In the genomic region with DNA sequence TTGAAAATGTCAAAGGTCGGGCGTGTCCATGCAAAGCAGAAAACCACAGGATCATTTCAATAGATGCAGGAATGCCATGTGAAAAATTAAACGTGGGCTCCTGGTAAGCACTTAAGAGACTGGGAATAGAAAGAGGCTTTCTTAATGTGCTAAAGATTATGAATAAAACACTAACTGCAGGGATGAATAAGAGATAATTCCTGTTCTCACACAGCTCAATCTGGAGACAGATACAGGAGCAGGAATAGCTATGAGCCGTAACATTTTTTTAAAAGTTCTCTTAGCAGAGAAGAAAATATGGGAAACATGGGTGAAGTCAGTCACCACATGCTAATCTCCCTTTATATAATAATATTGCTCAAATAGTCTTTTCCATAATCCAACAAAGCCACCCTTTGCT, we compare ENCODE assay signal across 21 mouse cellular contexts. TPM values are rescaled to one million over a fixed set of nuclear protein-coding genes. Genes with fewer than 3 reads are reported as not detected.
DNase-seq lines count a peak whose midpoint lies in the region; ATAC-seq and TF ChIP-seq lines count a peak whose summit lies in the region.
"Had no signal": no experiment of that assay in that cellular context is flagged by ENCODE, and none has a peak within 500 bp of the region (broad histone marks: within the 10 kb centered on the region; RNA-seq: fewer than 3 reads in every experiment).

No protein-coding gene starts in this region.

- peak overlapping the region; percentile 46; the same call in 1 of the 2 replicates for H3K27ac ChIP-seq in layer of hippocampus, adult 2 months

- DNase-seq in frontal cortex, postnatal 14 days (ENCODE audit: low spot score in 2 of 2): no peak
- DNase-seq in layer of hippocampus, adult 2 months (ENCODE audit: low spot score in 2 of 2): no peak
- DNase-seq in layer of hippocampus, adult 9-10 months (ENCODE audit: low spot score): no peak
- DNase-seq in brain, adult 2 months (ENCODE audit: low read depth, low spot score): peak; percentile 37
- DNase-seq in telencephalon, adult 2 months (ENCODE audit: low read depth, low spot score): peak; percentile 35
- no peak for DNase-seq in cerebellum, postnatal 14 days
- DNase-seq in right cerebral cortex, postnatal 25 days: no peak
- DNase-seq: adrenal gland, adult 2 months; adrenal gland, adult 8-10 months; adrenal gland, postnatal 10 days; adrenal gland, postnatal 14 days; adrenal gland, postnatal 25 days; adrenal gland, postnatal 36 days; B cell, adult 2 months; cerebellum, adult 11 months; cerebellum, adult 11-12 months; cerebellum, adult 18-20 months had no signal

- no peak overlapping the region for H3K4me3 ChIP-seq in layer of hippocampus, adult 2 months

- TF ChIP-seq CTCF in layer of hippocampus, adult 2 months (conservative IDR thresholded peaks at IDR 0.05): no peak

- ATAC-seq in frontal cortex, adult (ENCODE audit: low TSS enrichment): peak; percentile 79
- ATAC-seq: activated CD4-positive, CD25-positive, alpha-beta regulatory T cell, adult 4 months; CD4-positive, CD25-positive, alpha-beta regulatory T cell, adult 4 months; Patski had no signal

RNA-seq across cellular contexts. Expression of gene Mex3b, which starts 47.2 kb away (rescaled TPM):
- total RNA-seq in layer of hippocampus, adult 2 months (2021): 10 to 100 TPM; 22.6 to 25.0 TPM

Comparison
In these comparisons a context has a peak if more than half of its experiments do, and no peak if none do; other contexts are left out.
1. DNase-seq: peak in brain, adult 2 months (single experiment) and telencephalon, adult 2 months (single experiment); none in frontal cortex, postnatal 14 days (0 of 2), layer of hippocampus, adult 2 months (0 of 2), layer of hippocampus, adult 9-10 months (single experiment), cerebellum, postnatal 14 days (0 of 2) and right cerebral cortex, postnatal 25 days (single experiment).